Mouse (Mus musculus) stomach, postnatal 0 days (tissue): Measurements from ENCODE around the gene Cdc42bpa.

Experiments used
- CTCF ChIP-seq: IDR thresholded peaks from 2 replicates; pipeline ENCODE4 v1.5.1; 2016; ENCODE audit warnings: antibody characterized with exemption, low read depth, mild to moderate bottlenecking, moderate library complexity
- EP300 ChIP-seq: optimal IDR thresholded peaks from 2 replicates; pipeline ENCODE3; 2016; ENCODE audit warnings: antibody characterized with exemption

DNA sequence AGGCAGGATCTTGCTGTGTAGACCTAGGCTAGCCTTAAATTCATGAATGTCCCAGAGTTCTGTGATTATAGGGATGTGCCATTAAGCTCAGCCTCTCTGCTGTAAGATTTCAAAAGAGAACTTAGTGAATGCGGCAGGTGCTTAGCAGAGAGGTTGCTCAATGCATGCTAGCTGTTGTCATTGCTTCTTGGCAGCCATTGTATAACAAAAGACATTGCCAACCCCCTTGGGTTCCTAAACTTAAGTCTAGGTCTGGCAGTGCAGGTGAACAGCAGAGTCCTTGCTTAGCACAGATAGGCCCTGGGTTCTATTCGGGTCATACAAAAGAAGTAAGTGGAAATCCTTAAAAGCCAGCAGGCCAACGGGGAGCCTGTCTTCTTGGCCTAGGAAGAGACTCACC is 7.0 kb upstream of the Cdc42bpa start:
- no peak for TF ChIP-seq CTCF
- no peak for TF ChIP-seq EP300
